Mouse (Mus musculus) neural tube, embryonic 12.5 days (tissue): ENCODE data around the gene Brd3. TPM values are rescaled to one million over a fixed set of nuclear protein-coding genes. Genes with fewer than 3 reads are reported as not detected.
"Not testable (repeated sequence)": the region's sequence is repeated elsewhere in the genome, so short reads cannot be mapped to it uniquely, and the experiment has no call there.

ENCODE experiments used
- ATAC-seq: fragments of 200-750 bp; cut with Nextera tagmentation; 2 replicates; pipeline ENCODE4 v1.8.0; 2017; ENCODE audit warnings: low read depth, mild to moderate bottlenecking, moderate TSS enrichment, moderate library complexity; ENCODE audit not compliant: low FRiP score
- H3K27ac ChIP-seq: fragments of 300-500 bp; sonication (generic); 2 replicates; pipeline ENCODE4 v1.5.1; 2016
- H3K27me3 ChIP-seq: fragments of 300-500 bp; sonication (generic); replicated peaks from 2 replicates; pipeline ENCODE4 v1.6.1; 2016; ENCODE audit warnings: mild to moderate bottlenecking
- H3K36me3 ChIP-seq: fragments of 300-500 bp; sonication (generic); 2 replicates; pipeline ENCODE4 v1.6.1; 2016; ENCODE audit warnings: mild to moderate bottlenecking
- H3K4me1 ChIP-seq: fragments of 300-500 bp; sonication (generic); 2 replicates; pipeline ENCODE4 v1.6.1; 2016
- H3K4me2 ChIP-seq: fragments of 300-500 bp; sonication (generic); replicated peaks from 2 replicates; pipeline ENCODE4 v1.6.1; 2016; ENCODE audit warnings: mild to moderate bottlenecking
- H3K4me3 ChIP-seq: fragments of 300-500 bp; sonication (generic); 2 replicates; pipeline ENCODE4 v1.5.1; 2016
- H3K9ac ChIP-seq: fragments of 300-500 bp; sonication (generic); 2 replicates; pipeline ENCODE4 v1.6.1; 2016; ENCODE audit warnings: mild to moderate bottlenecking
- H3K9me3 ChIP-seq: fragments of 300-500 bp; sonication (generic); 2 replicates; pipeline ENCODE4 v1.6.1; 2016; ENCODE audit warnings: mild to moderate bottlenecking
- WGBS: fragments of 180-500 bp; shearing (Covaris S2); methylation state at CpG from one replicate; pipeline ENCODE4 v1.1.7; 2016; 5-methylcytosine and 5-hydroxymethylcytosine counted together
- polyA plus RNA-seq: library from polyadenylated mRNA; unstranded; fragments of >200 nt; fragmentation: Nextera tagmentation; extraction: Ambion mirVana; gene quantifications from 2 replicates; pipeline ENCODE4 v1.2.1, GENCODE M21; 2016

The Brd3 gene
- polyA plus RNA-seq = 139 TPM in 2 replicates

DNA sequence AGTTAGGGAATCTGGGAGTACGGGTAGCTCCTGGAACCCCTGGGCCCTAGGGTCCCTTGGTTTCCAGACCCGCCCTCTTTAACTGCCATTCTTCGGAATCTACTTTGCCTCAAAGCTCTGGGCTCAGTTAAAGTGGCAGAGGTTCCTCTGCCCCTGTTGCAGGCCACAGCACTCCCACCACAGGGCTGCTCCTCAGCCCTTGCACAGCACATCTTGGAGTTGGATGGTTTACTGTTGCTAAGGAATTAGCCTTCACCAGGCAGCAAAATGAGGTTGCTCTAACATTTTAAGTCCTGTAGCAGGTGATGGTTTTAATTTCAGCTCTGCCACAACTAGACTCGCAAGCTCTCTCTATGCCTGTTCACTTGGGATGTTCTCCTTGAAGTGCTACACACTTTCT is at the start of gene Brd3:
Gene Brd3 (minus strand): TSS at position 101 of the 400 bp plus-strand sequence.
- no peaks in the 10 kb centered on the region for H3K9me3 ChIP-seq
- no peaks in the 10 kb centered on the region for H3K36me3 ChIP-seq
- WGBS = 63% methylated on average over 4 of the region's 4 CpGs
- no peak for ATAC-seq
- H3K27me3 ChIP-seq = no peaks in the 10 kb centered on the region
- no peak within 1 kb of the TSS for H3K9ac ChIP-seq
- no peak within 1 kb of the TSS for H3K4me2 ChIP-seq
- no peak within 1 kb of the TSS for H3K4me3 ChIP-seq
- H3K27ac ChIP-seq = no peak within 1 kb of the TSS
- no peaks in the 10 kb centered on the region for H3K4me1 ChIP-seq

DNA sequence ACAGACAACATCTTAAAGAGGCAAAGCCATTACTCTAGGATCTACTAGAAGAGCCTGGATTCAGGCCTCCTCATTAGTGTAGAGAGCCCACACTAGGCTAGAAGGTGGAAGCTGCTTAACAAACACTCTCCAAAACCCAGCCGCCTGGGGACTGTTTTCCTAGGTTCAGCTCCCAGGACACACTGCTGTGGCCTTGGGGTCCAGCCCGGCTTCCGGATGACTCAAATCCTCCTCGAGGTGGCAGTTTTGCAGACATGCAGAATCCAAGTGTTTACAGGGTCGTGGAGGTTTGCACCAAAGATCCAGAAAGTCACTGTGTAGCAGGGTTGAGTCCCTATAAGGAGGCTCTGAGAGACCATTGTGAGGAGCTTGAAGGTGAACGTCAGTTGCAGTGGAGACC is 49.5 kb upstream of the Brd3 start:
- Histone ChIP-seq H3K4me1 (no peaks in the 10 kb centered on the region), H3K4me3 (no peak overlapping the region), H3K27ac (no peak overlapping the region), H3K9me3 (no peaks in the 10 kb centered on the region), H3K9ac (no peak overlapping the region), H3K36me3 (no peaks in the 10 kb centered on the region), H3K27me3 (no peaks in the 10 kb centered on the region), H3K4me2 (no peak overlapping the region)
- 88% methylated on average over 6 of the region's 6 CpGs for WGBS
- no peak for ATAC-seq

DNA sequence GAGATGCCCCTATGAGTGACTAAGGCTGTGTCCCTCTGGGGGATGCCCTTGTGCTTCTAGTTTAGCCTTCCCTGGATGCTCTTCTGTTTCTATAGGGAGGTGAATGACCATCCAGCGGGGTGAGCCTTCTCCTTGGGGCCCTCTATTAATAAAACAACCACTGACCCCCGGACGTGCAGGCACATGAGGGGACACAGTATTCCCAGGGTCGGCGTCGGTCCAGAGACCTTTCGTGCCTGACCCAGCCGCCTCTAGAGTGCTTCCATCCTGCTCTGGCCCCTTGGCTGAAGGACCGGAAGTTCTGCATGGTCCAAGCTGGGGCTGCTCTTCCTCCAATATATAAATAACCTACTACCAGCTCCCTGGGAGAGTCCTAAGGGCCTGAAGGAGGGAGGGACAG is 46.8 kb upstream of the Brd3 start:
- Histone ChIP-seq H3K4me3 (no peak overlapping the region), H3K9me3 (no peaks in the 10 kb centered on the region), H3K4me1 (no peaks in the 10 kb centered on the region), H3K9ac (no peak overlapping the region), H3K4me2 (no peak overlapping the region), H3K36me3 (no peaks in the 10 kb centered on the region), H3K27ac (no peak overlapping the region), H3K27me3 (no peaks in the 10 kb centered on the region)
- 82% methylated on average over 9 of the region's 9 CpGs for WGBS
- no peak for ATAC-seq

DNA sequence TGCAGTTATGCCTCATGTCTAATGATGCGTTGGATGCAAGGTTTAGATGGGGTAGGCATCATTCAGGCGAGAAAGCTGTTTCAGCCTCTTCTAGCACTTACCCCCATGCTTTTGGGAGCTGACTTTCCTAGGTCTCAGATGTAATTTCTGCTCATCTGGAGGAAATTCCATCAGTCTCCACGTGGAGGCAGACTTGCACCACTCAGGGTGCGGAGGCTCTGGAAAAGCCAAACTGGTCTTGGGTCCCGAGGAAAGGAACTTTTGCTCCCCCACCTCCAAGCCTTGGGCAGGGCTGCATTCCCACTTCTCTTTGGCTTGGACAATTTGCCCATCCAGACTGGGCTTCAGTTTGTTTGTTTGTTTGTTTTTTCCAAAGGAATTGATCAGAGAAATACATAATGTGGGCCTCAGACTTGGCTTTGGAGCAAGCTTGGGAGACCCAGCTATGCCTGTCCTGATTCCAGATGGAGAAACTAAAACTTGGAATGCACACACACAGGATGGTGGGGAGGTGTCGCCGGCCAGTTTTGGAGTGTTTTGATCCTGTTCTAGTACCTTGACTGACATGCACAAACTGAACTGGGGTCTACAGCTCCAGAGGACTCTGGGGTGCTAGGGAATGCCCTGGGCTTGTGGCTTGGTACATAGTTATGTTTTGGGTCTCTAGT is 45.3 kb upstream of the Brd3 start:
- Histone ChIP-seq H3K4me1 (no peaks in the 10 kb centered on the region), H3K9me3 (no peaks in the 10 kb centered on the region), H3K4me2 (no peak overlapping the region), H3K4me3 (no peak overlapping the region), H3K27me3 (no peaks in the 10 kb centered on the region), H3K36me3 (no peaks in the 10 kb centered on the region), H3K27ac (no peak overlapping the region), H3K9ac (no peak overlapping the region)
- ATAC-seq = no peak
- 22% methylated on average over 7 of the region's 7 CpGs for WGBS

DNA sequence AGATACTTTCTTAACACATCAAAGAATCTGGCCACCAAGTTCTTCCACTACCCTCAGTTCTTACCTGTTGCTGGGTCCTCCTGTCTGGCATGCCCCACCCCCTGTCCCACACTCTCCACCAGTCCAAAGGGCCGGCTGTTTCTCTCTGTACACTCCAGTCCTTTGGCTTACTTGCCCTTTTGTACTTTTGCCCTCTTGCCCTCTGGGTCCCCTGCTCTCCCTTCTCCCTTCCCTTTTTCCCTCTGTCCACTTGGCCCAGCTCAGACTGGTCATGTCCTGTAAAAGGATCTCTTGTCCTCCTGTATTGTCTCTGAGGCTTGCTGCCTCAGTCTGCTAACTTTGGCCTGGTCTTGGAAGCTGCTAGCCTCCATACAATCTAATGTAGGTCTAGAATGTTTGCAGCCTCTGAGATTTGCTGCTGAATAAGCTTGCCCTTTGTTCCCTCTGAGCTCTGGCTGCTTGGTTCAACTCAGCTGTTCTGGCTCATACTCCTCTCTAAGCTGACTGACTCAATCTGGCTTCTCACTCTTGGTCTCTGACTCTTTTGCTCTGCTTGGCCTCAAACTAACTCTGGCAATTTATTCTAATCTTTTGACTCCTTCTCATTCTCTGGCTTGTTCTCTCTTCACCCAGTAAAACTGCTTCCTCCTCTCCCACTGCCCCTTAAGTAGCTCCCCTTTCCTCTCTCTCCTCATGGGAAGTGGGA is 41.4 kb upstream of the Brd3 start:
- H3K9ac ChIP-seq = no peak overlapping the region
- no peak overlapping the region for H3K4me2 ChIP-seq
- ATAC-seq = no peak
- H3K27me3 ChIP-seq = no peaks in the 10 kb centered on the region
- no peaks in the 10 kb centered on the region for H3K9me3 ChIP-seq
- H3K4me1 ChIP-seq = no peaks in the 10 kb centered on the region
- 69% methylated on average over 1 of the region's 1 CpGs for WGBS
- no peaks in the 10 kb centered on the region for H3K36me3 ChIP-seq
- H3K27ac ChIP-seq = no peak overlapping the region
- H3K4me3 ChIP-seq = no peak overlapping the region

DNA sequence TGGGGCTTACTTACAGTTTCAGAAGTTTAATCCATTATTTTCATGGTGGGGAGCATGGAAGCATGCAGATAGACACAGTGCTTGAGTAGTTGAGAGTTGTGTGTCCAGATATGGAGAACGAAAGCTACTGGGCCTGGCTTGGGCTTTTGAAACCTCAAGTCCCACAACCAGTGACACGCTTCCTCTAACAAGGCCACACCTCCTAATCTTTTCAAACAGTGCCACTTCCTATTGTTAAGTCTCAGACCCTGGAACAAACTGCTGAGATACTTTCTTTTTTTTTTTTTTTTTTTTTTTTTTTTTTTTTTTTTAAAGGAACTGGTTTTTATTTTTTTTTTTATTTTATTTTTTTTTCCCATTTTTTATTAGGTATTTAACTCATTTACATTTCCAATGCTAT is 40.5 kb upstream of the Brd3 start:
- Histone ChIP-seq H3K36me3 (no peaks in the 10 kb centered on the region), H3K27ac (no peak overlapping the region), H3K4me3 (no peak overlapping the region), H3K4me2 (no peak overlapping the region), H3K4me1 (no peaks in the 10 kb centered on the region), H3K27me3 (no peaks in the 10 kb centered on the region), H3K9ac (no peak overlapping the region), H3K9me3 (no peaks in the 10 kb centered on the region)
- ATAC-seq = no peak
- WGBS = 95% methylated on average over 2 of the region's 2 CpGs

DNA sequence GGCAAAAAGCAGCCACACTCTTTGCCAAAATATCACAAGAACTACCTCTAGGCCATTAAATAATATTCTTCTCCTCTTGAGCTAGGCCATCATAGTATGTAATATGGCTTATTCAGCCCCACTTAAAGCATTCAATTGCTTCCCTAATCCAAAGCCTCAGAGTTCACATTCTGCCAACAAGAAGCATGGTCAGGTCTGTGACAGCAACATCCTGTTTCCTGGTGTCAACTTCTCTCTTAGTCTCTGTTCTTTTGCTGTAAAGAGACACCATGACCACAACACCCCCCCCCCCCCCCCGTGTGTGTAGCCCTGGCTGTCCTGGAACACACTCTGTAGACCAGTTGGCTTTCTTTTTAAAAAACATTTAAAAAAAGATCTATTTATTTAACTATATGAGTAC is 39.9 kb upstream of the Brd3 start:
- 71% methylated on average over 1 of the region's 1 CpGs for WGBS
- H3K4me2 ChIP-seq = no peak overlapping the region
- no peaks in the 10 kb centered on the region for H3K27me3 ChIP-seq
- no peaks in the 10 kb centered on the region for H3K36me3 ChIP-seq
- H3K27ac ChIP-seq = no peak overlapping the region
- no peaks in the 10 kb centered on the region for H3K9me3 ChIP-seq
- no peak overlapping the region for H3K9ac ChIP-seq
- no peak for ATAC-seq
- H3K4me3 ChIP-seq = no peak overlapping the region
- H3K4me1 ChIP-seq = no peaks in the 10 kb centered on the region

DNA sequence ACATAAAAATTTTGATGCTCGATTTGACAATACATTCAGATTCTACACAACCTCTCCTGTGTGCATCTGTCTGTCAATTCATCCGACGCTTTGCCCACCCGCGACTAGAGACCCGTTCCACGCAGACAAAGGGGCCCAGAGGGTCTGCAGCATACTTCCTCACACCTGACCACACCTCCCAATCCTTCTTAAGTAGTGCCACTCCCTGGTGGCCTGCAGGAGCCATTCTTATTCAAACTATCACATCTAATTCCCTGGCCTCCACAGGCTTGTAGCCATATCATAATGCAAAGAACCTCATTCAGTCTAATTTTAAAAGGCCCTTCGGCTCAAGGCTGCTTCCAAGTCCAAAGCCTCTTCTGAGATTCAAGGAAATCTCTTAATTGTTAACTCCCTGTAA is 38.6 kb upstream of the Brd3 start:
- not testable (repeated sequence) for H3K36me3 ChIP-seq, H3K9me3 ChIP-seq, ATAC-seq, H3K9ac ChIP-seq, H3K27me3 ChIP-seq, H3K27ac ChIP-seq, H3K4me3 ChIP-seq, H3K4me2 ChIP-seq, H3K4me1 ChIP-seq
- 95% methylated on average over 8 of the region's 8 CpGs for WGBS

DNA sequence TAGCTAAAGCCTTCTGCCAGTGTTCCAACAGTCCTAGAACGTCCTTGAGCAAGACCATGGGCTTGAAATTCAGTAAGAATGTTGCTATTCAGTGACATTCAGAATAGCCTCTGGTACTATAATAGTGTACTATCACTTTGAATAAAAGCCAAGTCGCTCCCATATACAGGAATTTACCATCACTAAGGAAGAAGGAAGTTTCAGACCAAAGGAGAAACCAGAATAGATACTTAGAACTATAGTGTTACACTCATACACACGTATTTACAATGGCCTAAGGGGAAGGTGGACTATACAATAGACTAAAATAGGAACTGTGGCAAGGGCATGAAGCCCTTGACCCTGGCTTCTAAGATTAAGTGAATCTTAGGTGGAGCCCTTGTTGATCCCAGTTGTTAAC is 38.1 kb upstream of the Brd3 start:
- 86% methylated on average over 3 of the region's 3 CpGs for WGBS
- not testable (repeated sequence) for H3K27me3 ChIP-seq, H3K4me1 ChIP-seq, H3K36me3 ChIP-seq, ATAC-seq, H3K4me2 ChIP-seq, H3K9me3 ChIP-seq, H3K4me3 ChIP-seq, H3K9ac ChIP-seq, H3K27ac ChIP-seq

DNA sequence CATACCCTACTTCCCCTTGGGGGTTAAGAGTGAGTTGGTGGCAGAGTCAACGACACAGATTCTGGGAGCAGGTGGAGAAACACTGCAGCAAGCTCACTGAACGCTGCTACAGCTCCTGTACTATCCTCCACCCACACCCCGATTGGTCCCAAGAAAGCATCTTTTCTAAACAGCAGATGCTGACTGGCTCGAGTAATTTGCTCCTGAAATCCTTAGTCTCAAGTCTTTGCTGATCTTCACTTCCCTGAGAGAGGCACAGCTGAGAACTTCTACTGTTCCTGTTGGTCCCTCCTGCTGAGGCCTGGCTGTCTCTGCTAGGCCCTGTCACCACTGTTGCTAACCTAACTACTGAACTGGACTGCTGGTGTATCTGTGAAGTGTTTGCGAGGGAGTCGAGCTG is 37.2 kb upstream of the Brd3 start:
- H3K9ac ChIP-seq = no peak overlapping the region
- peaks cover 8% of the 10 kb centered on the region for H3K4me1 ChIP-seq
- no peaks in the 10 kb centered on the region for H3K36me3 ChIP-seq
- H3K9me3 ChIP-seq = no peaks in the 10 kb centered on the region
- H3K4me3 ChIP-seq = no peak overlapping the region
- no peaks in the 10 kb centered on the region for H3K27me3 ChIP-seq
- no peak overlapping the region for H3K4me2 ChIP-seq
- 85% methylated on average over 6 of the region's 6 CpGs for WGBS
- ATAC-seq = no peak
- no peak overlapping the region for H3K27ac ChIP-seq

DNA sequence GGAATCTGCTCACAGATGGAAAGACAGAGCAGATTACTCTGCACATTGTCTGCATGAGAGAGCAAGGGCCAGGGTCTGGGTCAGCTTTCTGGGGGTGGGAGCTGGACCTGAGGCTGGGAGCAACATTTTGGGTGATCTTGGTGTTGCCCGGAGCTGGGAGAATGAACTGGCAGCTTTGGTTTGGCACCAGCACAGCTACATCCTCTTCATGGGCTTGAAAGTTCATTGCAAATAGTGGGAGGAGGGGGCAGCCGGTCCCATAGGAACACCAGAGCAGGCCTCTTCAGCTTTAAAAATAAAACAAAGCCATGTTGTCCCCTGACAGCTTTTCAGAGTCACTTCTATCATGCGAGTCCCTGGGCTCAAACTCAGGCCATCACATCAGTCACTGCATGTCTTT is 33.8 kb upstream of the Brd3 start:
- H3K4me2 ChIP-seq = peak overlapping the region; percentile 70
- H3K4me1 ChIP-seq = peaks cover 8% of the 10 kb centered on the region
- peak overlapping the region; percentile 51; the same call in 1 of the 2 replicates for H3K9ac ChIP-seq
- H3K27me3 ChIP-seq = no peaks in the 10 kb centered on the region
- H3K36me3 ChIP-seq = peaks cover 6% of the 10 kb centered on the region; the same call in 1 of the 2 replicates
- ATAC-seq = no peak
- no peaks in the 10 kb centered on the region for H3K9me3 ChIP-seq
- H3K4me3 ChIP-seq = no peak overlapping the region
- no peak overlapping the region for H3K27ac ChIP-seq
- 92% methylated on average over 3 of the region's 3 CpGs for WGBS

DNA sequence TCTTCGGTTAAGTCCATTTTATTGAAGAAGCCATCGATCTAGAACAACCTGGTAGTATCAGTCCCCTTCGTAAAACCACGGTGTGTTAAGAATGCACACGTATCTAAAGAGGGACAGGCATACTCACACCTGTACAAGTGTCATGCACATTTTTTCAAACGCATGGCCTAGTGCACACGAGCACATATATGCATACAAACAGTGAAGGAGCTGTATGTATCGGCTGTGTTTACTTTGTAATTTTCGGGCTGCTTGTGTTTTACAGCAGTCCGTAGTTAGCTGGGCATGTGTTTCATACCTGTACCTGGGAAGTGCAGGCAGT is 33.0 kb upstream of the Brd3 start:
- peak overlapping the region; percentile 70 for H3K4me2 ChIP-seq
- H3K27ac ChIP-seq = peak overlapping the region; percentile 46
- H3K4me3 ChIP-seq = peak overlapping the region; percentile 36
- H3K9ac ChIP-seq = peak overlapping the region; percentile 51
- no peaks in the 10 kb centered on the region for H3K27me3 ChIP-seq
- peak; percentile 56 for ATAC-seq
- no peaks in the 10 kb centered on the region for H3K9me3 ChIP-seq
- peaks cover 14% of the 10 kb centered on the region for H3K36me3 ChIP-seq
- H3K4me1 ChIP-seq = peaks cover 8% of the 10 kb centered on the region
- 34% methylated on average over 10 of the region's 10 CpGs for WGBS
